Mouse (Mus musculus) megakaryocyte progenitor cell, adult 5-6 weeks (primary cell): ENCODE measurements around the gene Olfr1506. TPM values are rescaled to one million over a fixed set of nuclear protein-coding genes. Genes with fewer than 3 reads are reported as not detected.
"Not testable (repeated sequence)": the region's sequence is repeated elsewhere in the genome, so short reads cannot be mapped to it uniquely, and the experiment has no call there.

Experiments used
- ATAC-seq: replicated peaks from 2 replicates; pipeline ENCODE4 v1.8.0; 2016; ENCODE audit warnings: mild to moderate bottlenecking, moderate TSS enrichment, inconsistent platforms; ENCODE audit not compliant: poor library complexity
- total RNA-seq, 2 experiments: library from RNA; stranded (forward) in 1 of 2; stranded (reverse) in 1 of 2; fragments of 157-497, 149-512 nt in 1 of 2; fragments of 200-1000 nt in 1 of 2; gene quantifications; 2 replicates each; pipeline versions ENCODE4 v1.2.3 to v1.2.4; 2015 to 2017

Olfr1506 gene
- total RNA-seq (2015), result not detected in 2 replicates
- not detected in 2 replicates for total RNA-seq (2017)

GRCm38 (mm10) chr2:90224393-90224792 lies at the start of gene Olfr1506:
TSS of gene Olfr1506 (minus strand) at chr2:90224493.
- not testable (repeated sequence) for ATAC-seq

- no peak for ATAC-seq
Measured at GRCm38 (mm10) chr2:90270932-90271331, 46.6 kb upstream of the Olfr1506 start, which contains the start of gene Olfr1271. TSS of gene Olfr1271 (minus strand) at chr2:90271032.

- ATAC-seq, result no peak
Measured at GRCm38 (mm10) chr2:90257492-90257891, 33.2 kb upstream of the Olfr1506 start, which contains the start of gene Olfr142. TSS of gene Olfr142 (minus strand) at chr2:90257592.

- ATAC-seq, result not testable (repeated sequence)
Measured at GRCm38 (mm10) chr2:90199606-90200005, 24.7 kb downstream of the Olfr1506 start.

- not testable (repeated sequence) for ATAC-seq
Measured at GRCm38 (mm10) chr2:90195285-90195684, 29.0 kb downstream of the Olfr1506 start.

GRCm38 (mm10) chr2:90194750-90195149 lies 29.5 kb downstream of the Olfr1506 start:
- ATAC-seq, result peak; percentile 94

GRCm38 (mm10) chr2:90187082-90187481 lies 37.2 kb downstream of the Olfr1506 start:
- ATAC-seq, result peak; percentile 95

- not testable (repeated sequence) for ATAC-seq
Measured at GRCm38 (mm10) chr2:90186082-90186481, 38.2 kb downstream of the Olfr1506 start.

Other genes with a start within 250 kb of the Olfr1506 start
- gene Olfr1261, start 233.3 kb downstream of the Olfr1506 start, total RNA-seq (2015), result not detected in 2 replicates
- not detected in 2 replicates for gene Olfr1261, start 233.3 kb downstream of the Olfr1506 start, total RNA-seq (2017)
- not detected in 2 replicates for gene Olfr1262, start 224.3 kb downstream of the Olfr1506 start, total RNA-seq (2015)
- not detected in 2 replicates for gene Olfr1262, start 224.3 kb downstream of the Olfr1506 start, total RNA-seq (2017)
- not detected in 2 replicates for gene Olfr1263, start 212.4 kb downstream of the Olfr1506 start, total RNA-seq (2015)
- not detected in 2 replicates for gene Olfr1263, start 212.4 kb downstream of the Olfr1506 start, total RNA-seq (2017)
- not detected in 2 replicates for gene Olfr1264, start 198.9 kb downstream of the Olfr1506 start, total RNA-seq (2015)
- gene Olfr1264, start 198.9 kb downstream of the Olfr1506 start, total RNA-seq (2017), result not detected in 2 replicates
- gene Olfr1265, start 189.2 kb downstream of the Olfr1506 start, total RNA-seq (2015), result not detected in 2 replicates
- gene Olfr1265, start 189.2 kb downstream of the Olfr1506 start, total RNA-seq (2017), result not detected in 2 replicates
- not detected in 2 replicates for gene Olfr140, start 160.9 kb downstream of the Olfr1506 start, total RNA-seq (2015)
- not detected in 2 replicates for gene Olfr140, start 160.9 kb downstream of the Olfr1506 start, total RNA-seq (2017)
- not detected in 2 replicates for gene Olfr1269, start 103.1 kb downstream of the Olfr1506 start, total RNA-seq (2015)
- not detected in 2 replicates for gene Olfr1269, start 103.1 kb downstream of the Olfr1506 start, total RNA-seq (2017)
- gene Olfr32, start 82.2 kb downstream of the Olfr1506 start, total RNA-seq (2015), result not detected in 2 replicates
- not detected in 2 replicates for gene Olfr32, start 82.2 kb downstream of the Olfr1506 start, total RNA-seq (2017)
- gene Olfr1270, start 71.4 kb downstream of the Olfr1506 start, total RNA-seq (2015), result not detected in 2 replicates
- gene Olfr1270, start 71.4 kb downstream of the Olfr1506 start, total RNA-seq (2017), result not detected in 2 replicates
- gene Olfr142, start 33.1 kb upstream of the Olfr1506 start, total RNA-seq (2015), result not detected in 2 replicates
- not detected in 2 replicates for gene Olfr142, start 33.1 kb upstream of the Olfr1506 start, total RNA-seq (2017)
- gene Olfr1271, start 46.5 kb upstream of the Olfr1506 start, total RNA-seq (2015), result not detected in 2 replicates
- gene Olfr1271, start 46.5 kb upstream of the Olfr1506 start, total RNA-seq (2017), result not detected in 2 replicates
- not detected in 2 replicates for gene Olfr1272, start 68.3 kb upstream of the Olfr1506 start, total RNA-seq (2015)
- not detected in 2 replicates for gene Olfr1272, start 68.3 kb upstream of the Olfr1506 start, total RNA-seq (2017)
- 0.17 TPM in 1 of 2 replicates, not detected in the other for gene Gm13769, start 97.7 kb upstream of the Olfr1506 start, total RNA-seq (2015)
- gene Gm13769, start 97.7 kb upstream of the Olfr1506 start, total RNA-seq (2017), result not detected in 2 replicates
- not detected in 2 replicates for gene Olfr1274-ps, start 174.2 kb upstream of the Olfr1506 start, total RNA-seq (2015)
- gene Olfr1274-ps, start 174.2 kb upstream of the Olfr1506 start, total RNA-seq (2017), result not detected in 2 replicates